Mouse (Mus musculus) cerebellum, adult 9-10 months (tissue): ENCODE measurements around the gene Rint1.
"Not testable (repeated sequence)": the region's sequence is repeated elsewhere in the genome, so short reads cannot be mapped to it uniquely, and the experiment has no call there.

Source experiments
- DNase-seq: peaks from one replicate; pipeline ENCODE4 v3.0.0; 2022

Rint1 gene

DNA sequence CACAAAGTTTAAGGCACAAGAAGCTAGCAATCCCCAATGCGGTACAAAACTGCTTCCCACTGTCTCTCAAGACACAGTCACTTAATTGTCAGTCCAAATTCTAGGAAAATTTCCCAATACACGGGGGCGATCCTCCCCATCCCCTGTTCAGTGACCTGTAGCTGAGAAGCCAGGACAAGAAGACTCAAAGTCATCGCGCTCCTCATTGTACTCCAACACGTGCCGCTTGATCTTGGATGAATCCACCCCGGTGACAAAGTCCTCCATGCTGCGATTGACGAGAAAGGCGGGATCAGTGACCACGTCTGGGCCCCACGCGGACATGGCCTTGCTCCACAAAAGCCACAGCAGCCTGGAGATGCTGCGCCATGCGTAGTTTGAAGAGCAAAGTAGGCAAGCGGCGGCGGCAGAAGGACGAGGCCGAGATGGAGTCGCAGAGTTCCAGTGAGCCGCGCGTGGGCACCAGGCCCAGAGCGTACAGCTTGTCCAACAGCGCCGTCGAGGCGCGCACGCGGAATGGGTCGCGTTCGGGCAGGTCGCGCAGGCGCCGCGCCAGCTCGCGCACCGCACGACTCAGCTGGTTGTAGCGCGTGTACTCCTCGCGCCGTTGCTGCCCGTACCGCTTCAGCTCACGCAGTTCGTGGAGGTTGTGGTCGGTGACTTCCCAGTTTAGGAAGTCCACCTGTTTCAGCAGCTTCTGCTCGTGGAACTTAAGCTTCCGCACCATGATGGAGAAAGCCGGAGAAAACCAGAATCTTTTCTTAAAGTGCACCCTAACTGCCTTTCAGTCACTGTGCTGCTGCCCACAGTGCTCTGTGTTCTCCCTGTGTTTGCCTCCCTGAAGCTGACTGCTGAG lies 43.6 kb downstream of the Rint1 start:
- no peak for DNase-seq

GRCm38 (mm10) chr5:23835691-23836090 lies 48.2 kb downstream of the Rint1 start:
- not testable (repeated sequence) for DNase-seq

- DNase-seq, result no peak
Measured at GRCm38 (mm10) chr5:23838158-23838557, 50.6 kb downstream of the Rint1 start.

DNA sequence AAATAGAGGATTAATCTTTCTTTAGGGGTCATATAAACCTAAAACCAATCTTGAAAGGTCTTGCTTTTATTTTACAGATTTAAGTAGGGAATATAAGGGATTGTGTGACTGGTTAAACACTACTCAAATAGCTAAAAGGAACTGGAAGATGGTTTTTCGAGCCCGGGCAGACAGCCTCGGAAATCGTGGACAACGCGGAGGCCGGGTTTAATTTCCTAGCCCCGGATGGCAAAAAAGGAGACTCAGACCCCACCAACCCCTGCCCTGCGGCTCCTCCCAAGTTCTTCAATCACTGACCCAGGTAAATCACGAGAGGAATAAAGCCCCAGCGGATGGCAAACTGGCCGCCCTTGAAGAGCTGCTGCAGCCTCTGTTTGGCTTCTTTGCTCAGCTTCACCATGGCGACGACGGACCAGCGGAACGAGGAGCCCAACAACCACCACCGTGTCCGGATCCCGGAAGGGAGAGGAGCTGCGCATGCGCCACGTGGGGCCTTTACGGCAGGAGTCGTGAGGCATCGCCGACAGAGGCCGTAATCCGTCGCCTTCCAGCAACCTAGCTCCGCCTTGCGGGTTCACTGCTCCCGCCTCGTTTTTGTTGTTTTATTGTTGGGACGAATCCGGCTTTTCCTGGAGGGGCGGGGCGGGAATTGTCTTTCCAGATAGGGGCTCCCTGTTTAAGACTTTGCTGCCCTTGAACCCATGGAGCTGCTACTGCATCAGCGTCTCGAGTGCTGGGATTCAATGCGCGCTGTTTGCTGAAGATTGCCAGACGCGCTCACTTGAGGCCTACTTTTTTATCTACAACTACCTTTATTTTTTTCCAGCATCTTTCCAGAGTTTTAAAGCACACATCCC lies 56.4 kb downstream of the Rint1 start, which contains the start of gene Tomm7:
TSS of gene Tomm7 (minus strand) at position 488 of the 857 bp plus-strand sequence.
- DNase-seq, result peak; percentile 94

- peak; percentile 70 for DNase-seq
Measured at GRCm38 (mm10) chr5:23844531-23844841, 57.0 kb downstream of the Rint1 start.

DNA sequence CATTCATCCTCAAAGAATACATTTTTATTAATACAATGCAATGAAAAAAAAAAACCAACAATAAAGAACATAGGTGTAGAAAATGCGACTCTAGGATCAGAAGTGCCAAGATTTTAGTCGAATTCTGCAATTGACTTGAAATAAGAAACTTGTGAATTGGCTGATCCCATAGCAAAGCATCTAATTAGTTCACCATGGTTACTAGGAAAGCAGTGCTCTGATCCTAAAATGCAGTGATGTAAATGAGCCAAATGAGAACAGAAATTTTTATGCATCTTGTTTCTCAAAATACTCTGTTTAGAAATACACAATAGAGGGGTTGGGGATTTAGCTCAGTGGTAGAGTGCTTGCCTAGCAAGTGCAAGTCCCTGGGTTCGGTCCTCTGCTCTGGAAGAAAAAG lies 57.6 kb downstream of the Rint1 start:
- DNase-seq, result no peak

- DNase-seq, result peak; percentile 90
Measured at GRCm38 (mm10) chr5:23850345-23851159, 63.0 kb downstream of the Rint1 start.

GRCm38 (mm10) chr5:23851160-23851555 lies 63.6 kb downstream of the Rint1 start:
- DNase-seq, result not testable (repeated sequence)

DNA sequence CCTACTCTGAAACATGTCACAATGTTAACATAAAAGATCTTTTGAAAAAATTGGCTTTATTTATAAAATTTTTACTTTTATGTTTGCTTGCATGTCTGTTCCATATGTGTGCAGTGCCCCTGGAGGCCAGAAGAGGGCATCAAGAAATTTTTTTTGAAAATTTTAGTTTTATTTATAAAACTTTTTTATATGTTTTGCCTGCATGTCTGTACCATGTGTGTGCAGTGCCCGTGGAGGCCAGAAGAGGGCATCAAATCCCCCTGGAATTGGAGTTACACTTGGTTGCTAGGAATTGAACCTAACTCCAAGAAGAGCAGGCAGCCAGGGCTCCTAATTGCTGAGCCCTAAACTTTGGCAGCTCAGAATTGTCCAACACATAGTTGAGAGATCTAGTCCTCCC lies 65.4 kb downstream of the Rint1 start:
- not testable (repeated sequence) for DNase-seq

DNA sequence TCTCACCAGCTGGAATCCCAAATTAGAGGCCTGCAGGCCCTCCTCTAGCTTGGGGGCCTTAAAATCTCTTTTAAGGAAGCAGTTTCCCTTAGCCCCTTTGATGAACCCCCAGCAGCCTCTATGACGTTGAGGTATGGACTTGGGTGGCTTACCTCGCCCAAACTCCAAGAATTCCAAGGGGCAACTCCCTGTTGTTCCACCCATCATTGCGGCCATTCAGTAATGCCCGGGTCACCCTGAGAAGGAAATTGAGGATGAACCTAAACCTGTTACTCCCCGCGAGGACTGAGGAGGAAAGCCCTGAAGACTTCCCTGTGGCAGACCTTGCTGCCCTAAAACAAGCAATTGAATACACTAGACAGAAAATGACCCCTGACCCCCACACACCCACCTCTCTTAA lies 68.0 kb downstream of the Rint1 start:
- DNase-seq, result no peak

DNA sequence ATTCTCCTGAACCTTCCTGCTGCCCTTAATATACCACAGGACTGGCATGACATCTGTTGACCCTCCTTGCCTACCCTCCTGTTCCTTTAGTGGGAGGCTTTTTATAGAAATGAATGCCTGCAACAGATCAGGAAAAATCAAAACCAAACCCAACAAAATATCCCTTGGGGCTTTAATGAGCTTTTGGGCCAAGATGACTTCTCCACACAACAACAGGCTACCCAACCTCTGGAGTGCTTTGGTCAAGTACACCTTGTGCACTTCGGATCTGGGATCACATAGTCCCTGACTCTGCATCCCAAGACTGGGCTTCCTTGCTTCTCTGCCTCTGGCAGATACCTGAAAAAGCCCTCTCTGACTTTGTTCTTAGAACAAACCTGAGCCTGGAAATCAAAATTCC lies 68.7 kb downstream of the Rint1 start:
- DNase-seq, result no peak

GRCm38 (mm10) chr5:23857189-23857588 lies 69.7 kb downstream of the Rint1 start:
- DNase-seq, result no peak

GRCm38 (mm10) chr5:23858001-23858400 lies 70.5 kb downstream of the Rint1 start:
- DNase-seq, result no peak

DNA sequence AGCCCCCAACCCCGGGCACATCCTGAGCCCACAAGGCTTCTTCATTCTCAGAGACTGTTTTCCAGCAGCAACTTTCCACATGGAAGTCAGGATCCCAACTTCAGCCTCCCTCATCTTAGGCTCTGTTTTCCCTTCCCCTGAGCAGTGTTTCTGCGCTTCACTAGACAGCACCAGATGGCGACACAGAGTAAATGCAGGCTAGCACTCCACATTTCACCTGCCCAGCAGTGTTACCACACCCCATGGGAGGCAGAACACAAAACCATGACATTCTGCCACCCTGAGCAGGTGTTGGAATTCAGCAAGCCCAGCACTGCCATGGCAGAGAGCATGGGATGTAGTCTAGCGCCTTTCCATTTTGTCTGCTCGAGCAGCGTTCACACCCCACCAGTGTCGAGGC lies 71.1 kb downstream of the Rint1 start:
- DNase-seq, result no peak

- DNase-seq, result no peak
Measured at GRCm38 (mm10) chr5:23859087-23859718, 71.7 kb downstream of the Rint1 start.

- DNase-seq, result no peak
Measured at GRCm38 (mm10) chr5:23859896-23860295, 72.4 kb downstream of the Rint1 start.

GRCm38 (mm10) chr5:23861721-23862120 lies 74.2 kb downstream of the Rint1 start:
- no peak for DNase-seq

- no peak for DNase-seq
Measured at GRCm38 (mm10) chr5:23862291-23862690, 74.8 kb downstream of the Rint1 start.

DNA sequence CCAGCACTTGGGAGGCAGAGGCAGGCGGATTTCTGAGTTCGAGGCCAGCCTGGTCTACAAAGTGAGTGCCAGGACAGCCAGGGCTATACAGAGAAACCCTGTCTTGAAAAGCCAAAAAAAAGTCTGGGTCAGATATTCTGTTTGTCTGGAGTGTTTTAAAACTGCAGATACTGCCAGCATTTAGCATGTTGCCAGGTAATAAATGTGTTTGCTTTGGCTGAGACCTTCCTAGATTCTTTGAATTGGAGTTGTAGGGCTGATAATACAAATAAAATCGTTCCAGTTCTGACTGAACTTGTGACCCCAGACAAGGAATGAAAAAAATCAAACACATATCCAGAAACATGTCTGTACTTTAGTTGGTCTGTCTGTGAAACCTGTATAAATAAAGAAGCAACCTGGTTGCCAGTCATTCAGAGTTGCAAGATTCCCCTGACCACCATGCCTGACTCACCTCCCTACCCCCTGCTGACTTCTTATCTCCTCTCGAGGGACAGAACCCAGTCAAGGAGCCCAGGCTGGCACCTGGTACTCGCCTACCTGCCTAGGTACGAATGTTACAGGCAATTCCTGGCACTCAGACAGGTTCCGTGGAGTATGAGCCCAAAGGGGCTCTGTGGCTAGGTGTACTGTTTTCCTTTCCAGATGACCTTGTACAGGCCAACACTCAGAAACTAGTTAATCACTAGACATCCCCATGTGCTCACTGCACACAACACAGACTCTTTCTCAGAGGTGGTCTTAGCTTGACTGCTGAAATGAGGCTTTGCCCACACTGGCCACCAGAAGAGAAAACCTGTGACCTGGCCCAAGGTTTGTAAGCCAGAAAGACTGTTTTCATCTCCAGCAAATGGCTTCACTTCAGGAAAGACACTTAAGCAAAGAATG lies 75.9 kb downstream of the Rint1 start:
- DNase-seq, result no peak

DNA sequence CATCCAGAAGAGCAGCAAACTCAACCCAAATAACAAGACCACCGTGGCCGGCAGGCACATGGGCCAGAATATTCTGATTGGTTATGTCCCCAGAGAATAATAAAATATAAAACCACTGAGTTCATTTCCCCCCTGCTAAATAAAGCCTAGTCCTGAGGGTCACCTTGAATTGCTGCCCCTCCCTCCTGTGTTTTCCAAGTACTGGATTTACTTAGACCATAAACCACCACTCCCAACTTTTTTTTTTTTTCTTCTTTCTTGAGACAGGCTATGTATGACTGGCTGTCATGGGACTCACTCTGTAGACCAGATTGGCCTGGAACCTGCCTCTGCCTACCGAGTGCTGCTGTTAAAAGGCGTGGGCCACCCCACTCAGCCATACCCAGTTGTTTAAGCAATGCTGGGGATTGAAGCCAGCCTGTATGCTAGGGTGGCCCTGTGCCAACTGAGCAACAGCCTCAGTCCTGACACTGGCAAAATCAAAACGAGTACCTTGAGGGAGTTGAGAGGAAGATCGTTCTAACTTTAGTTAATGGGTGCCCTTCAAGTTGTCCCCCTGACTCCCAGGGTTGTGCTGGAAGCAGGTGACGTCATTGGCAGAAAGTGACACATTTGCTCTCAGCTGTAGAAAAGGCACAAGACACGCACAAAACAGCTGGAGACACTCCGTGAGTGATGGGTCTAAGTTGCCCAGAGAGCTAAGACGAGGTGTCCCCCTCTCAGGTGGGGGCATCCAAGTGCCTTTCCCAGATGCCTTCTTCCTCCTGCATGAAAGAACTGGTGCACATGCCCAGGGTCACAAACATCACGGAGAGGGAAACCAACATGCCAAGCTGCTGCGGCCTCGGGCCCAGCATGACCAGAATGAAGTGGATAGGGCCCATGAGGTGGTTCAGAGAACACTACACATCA lies 76.8 kb downstream of the Rint1 start:
- no peak for DNase-seq
